Mouse (Mus musculus) liver, postnatal 0 days (tissue): ENCODE measurements around the gene Olfr1396. TPM values are rescaled to one million over a fixed set of nuclear protein-coding genes. Genes with fewer than 3 reads are reported as not detected.
"Not testable (repeated sequence)": the region's sequence is repeated elsewhere in the genome, so short reads cannot be mapped to it uniquely, and the experiment has no call there.

Experiments
- ATAC-seq: fragments of 200-750 bp; cut with Nextera tagmentation; 2 replicates; pipeline ENCODE4 v1.8.0; 2017; ENCODE audit warnings: mild to moderate bottlenecking, moderate library complexity
- DNase-seq: peaks from one replicate; pipeline ENCODE4 v3.0.0-alpha.2; 2016
- H3K27ac ChIP-seq: fragments of 300-500 bp; sonication (generic); 2 replicates; pipeline ENCODE4 v1.5.1; 2014; ENCODE audit warnings: antibody characterized with exemption, moderate library complexity, mild to moderate bottlenecking, low read depth
- H3K27me3 ChIP-seq: fragments of 300-500 bp; sonication (generic); 2 replicates; pipeline ENCODE4 v1.6.1; 2014; ENCODE audit warnings: low read length, control low read depth, mixed read lengths; ENCODE audit not compliant: insufficient read depth
- H3K36me3 ChIP-seq: fragments of 300-500 bp; sonication (generic); replicated peaks from 2 replicates; pipeline ENCODE4 v1.6.1; 2014; ENCODE audit warnings: mild to moderate bottlenecking, control low read depth, low read length, moderate library complexity, mixed read lengths; ENCODE audit not compliant: insufficient read depth
- H3K4me1 ChIP-seq: fragments of 300-500 bp; sonication (generic); 2 replicates; pipeline ENCODE4 v1.6.1; 2014; ENCODE audit warnings: antibody characterized with exemption, mild to moderate bottlenecking, control low read depth; ENCODE audit not compliant: insufficient read depth
- H3K4me2 ChIP-seq: fragments of 300-500 bp; sonication (generic); 2 replicates; pipeline ENCODE4 v1.6.1; 2014; ENCODE audit warnings: low read depth, mild to moderate bottlenecking, low read length, moderate library complexity, mixed read lengths
- H3K4me3 ChIP-seq: fragments of 300-500 bp; sonication (generic); 2 replicates; pipeline ENCODE4 v1.5.1; 2014; ENCODE audit warnings: low read depth, low read length
- H3K9ac ChIP-seq: fragments of 300-500 bp; sonication (generic); replicated peaks from 2 replicates; pipeline ENCODE4 v1.6.1; 2014; ENCODE audit warnings: mild to moderate bottlenecking, moderate library complexity
- H3K9me3 ChIP-seq: fragments of 300-500 bp; sonication (generic); 2 replicates; pipeline ENCODE4 v1.6.1; 2016; ENCODE audit warnings: mild to moderate bottlenecking, control low read depth, low read length, mixed read lengths
- CTCF ChIP-seq: sonication (generic); IDR thresholded peaks from 2 replicates; pipeline ENCODE4 v1.5.1; 2016; ENCODE audit warnings: antibody characterized with exemption, low read depth
- EP300 ChIP-seq: IDR thresholded peaks from 2 replicates; pipeline ENCODE4 v1.6.1; 2016; ENCODE audit warnings: antibody characterized with exemption, low read depth, mild to moderate bottlenecking
- WGBS: fragments of 180-500 bp; shearing (Covaris S2); extraction: QIAGEN DNeasy Blood & Tissue Kit; methylation state at CpG from one replicate; pipeline ENCODE4 v1.1.7; 2014; ENCODE audit not compliant: insufficient replicate concordance; 5-methylcytosine and 5-hydroxymethylcytosine counted together
- polyA plus RNA-seq: library from polyadenylated mRNA; unstranded; fragments of >200 nt; fragmentation: Nextera tagmentation; extraction: Ambion mirVana; gene quantifications from 2 replicates; pipeline ENCODE4 v1.2.1, GENCODE M21; 2015

The Olfr1396 gene
- polyA plus RNA-seq, 1 experiment from 2014 or later: not detected

DNA sequence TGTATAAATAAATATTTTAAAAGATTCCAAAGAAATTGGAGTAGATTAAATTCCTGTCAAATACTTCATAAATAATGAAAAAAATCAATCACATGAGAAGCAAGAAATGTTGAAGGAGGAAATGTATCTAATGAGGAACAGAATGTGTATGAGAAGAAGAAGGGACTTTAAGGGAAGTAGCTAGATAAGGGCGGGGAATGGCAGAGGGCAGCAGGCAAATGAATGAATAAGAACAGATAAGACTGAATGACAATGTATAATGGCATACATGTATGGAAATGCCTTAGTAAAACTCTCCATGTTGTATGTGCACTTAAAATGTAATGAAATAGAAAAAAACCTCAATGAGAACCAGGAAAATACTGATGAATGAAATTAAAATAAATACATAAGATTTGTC, 46.3 kb downstream of the Olfr1396 start:
- Histone ChIP-seq H3K4me2 (no peak overlapping the region), H3K9ac (no peak overlapping the region), H3K9me3 (no peaks in the 10 kb centered on the region), H3K36me3 (no peaks in the 10 kb centered on the region), H3K4me3 (no peak overlapping the region), H3K27me3 (no peaks in the 10 kb centered on the region), H3K4me1 (peaks cover 2% of the 10 kb centered on the region), H3K27ac (no peak overlapping the region)
- ATAC-seq: no peak
- WGBS: 56% methylated on average over 1 of the region's 1 CpGs
- TF ChIP-seq CTCF (no peak), EP300 (no peak)
- no peak for DNase-seq

- Histone ChIP-seq H3K27ac (peak within 1 kb of the TSS; percentile 60; the same call in 1 of the 2 replicates), H3K9ac (0 out of 2 replicates have a peak within 1 kb of the TSS, but pooled peaks have one; percentile 11), H3K4me2 (peak within 1 kb of the TSS; percentile 45)
- peak; percentile 21; the same call in 1 of the 2 replicates for ATAC-seq
- H3K9me3 ChIP-seq, H3K4me3 ChIP-seq, H3K27me3 ChIP-seq, H3K36me3 ChIP-seq, DNase-seq, H3K4me1 ChIP-seq: not testable (repeated sequence)
- WGBS: 47% methylated on average over 5 of the region's 5 CpGs
Measured at GRCm38 (mm10) chr11:49063713-49064469, 50.8 kb downstream of the Olfr1396 start, which contains the start of gene Tgtp2. Gene Tgtp2 (minus strand): TSS chr11:49064206.

DNA sequence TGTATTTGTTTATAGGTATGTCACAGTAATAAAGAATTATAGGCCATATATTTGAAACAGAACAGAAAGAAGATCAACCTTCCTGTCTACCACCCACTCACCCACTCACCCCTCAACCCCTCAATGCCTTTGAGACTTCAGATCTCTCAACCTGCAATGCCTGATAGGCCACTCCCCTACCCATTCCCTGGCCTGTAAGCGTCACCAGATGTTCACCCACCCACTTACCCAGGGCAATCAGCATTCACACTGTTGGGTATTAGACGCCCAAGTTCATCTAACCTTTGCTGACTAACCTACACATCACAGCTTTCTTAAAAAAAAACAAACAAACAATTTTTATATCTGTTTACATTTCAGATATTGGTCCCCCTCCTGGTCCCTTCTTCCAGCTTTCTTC, 52.8 kb downstream of the Olfr1396 start:
- not testable (repeated sequence) for H3K27ac ChIP-seq, H3K4me3 ChIP-seq, H3K9me3 ChIP-seq, H3K4me1 ChIP-seq, H3K9ac ChIP-seq, DNase-seq, H3K27me3 ChIP-seq, H3K36me3 ChIP-seq
- H3K4me2 ChIP-seq: peak overlapping the region; percentile 29; the same call in 1 of the 2 replicates
- 63% methylated on average over 1 of the region's 2 CpGs for WGBS
- ATAC-seq: peak; percentile 42; the same call in 1 of the 2 replicates

- H3K9ac ChIP-seq, H3K27ac ChIP-seq, DNase-seq, H3K27me3 ChIP-seq, H3K4me1 ChIP-seq, H3K4me3 ChIP-seq, H3K4me2 ChIP-seq, H3K9me3 ChIP-seq, ATAC-seq, H3K36me3 ChIP-seq: not testable (repeated sequence)
- WGBS: 17% methylated on average over 2 of the region's 3 CpGs
Measured at GRCm38 (mm10) chr11:49060061-49060460, 54.6 kb downstream of the Olfr1396 start.

Other genes with a start within 250 kb of the Olfr1396 start
- 42.7 and 44.1 TPM in 2 replicates for gene Irgm1, start 243.2 kb downstream of the Olfr1396 start, polyA plus RNA-seq
- 0.66 and 0.86 TPM in 2 replicates for gene Gm5431, start 212.7 kb downstream of the Olfr1396 start, polyA plus RNA-seq
- gene Psme2b, start 168.7 kb downstream of the Olfr1396 start, polyA plus RNA-seq: 4.2 and 4.5 TPM in 2 replicates
- 0.16 and 0.17 TPM in 2 replicates for gene Olfr56, start 136.0 kb downstream of the Olfr1396 start, polyA plus RNA-seq
- gene 9930111J21Rik1, start 135.5 kb downstream of the Olfr1396 start, polyA plus RNA-seq: 0.67 and 1.2 TPM in 2 replicates
- 0.05 TPM in 1 of 2 replicates, not detected in the other for gene Gm12185, start 122.6 kb downstream of the Olfr1396 start, polyA plus RNA-seq
- 36.5 and 38.9 TPM in 2 replicates for gene Tgtp1, start 120.7 kb downstream of the Olfr1396 start, polyA plus RNA-seq
- 1.2 and 1.4 TPM in 2 replicates for gene 9930111J21Rik2, start 63.6 kb downstream of the Olfr1396 start, polyA plus RNA-seq
- 5.1 and 7.1 TPM in 2 replicates for gene Tgtp2, start 50.7 kb downstream of the Olfr1396 start, polyA plus RNA-seq
- 29.7 and 29.8 TPM in 2 replicates for gene Ifi47, start 38.3 kb downstream of the Olfr1396 start, polyA plus RNA-seq
- not detected in 2 replicates for gene Olfr1395, start 27.4 kb upstream of the Olfr1396 start, polyA plus RNA-seq
- gene Olfr1394, start 39.5 kb upstream of the Olfr1396 start, polyA plus RNA-seq: not detected in 2 replicates
- gene Btnl9, start 72.3 kb upstream of the Olfr1396 start, polyA plus RNA-seq: 1.6 and 1.9 TPM in 2 replicates
- 8.6 and 8.8 TPM in 2 replicates for gene Zfp62, start 88.4 kb upstream of the Olfr1396 start, polyA plus RNA-seq
- 56.3 and 58.2 TPM in 2 replicates for gene Mgat1, start 129.3 kb upstream of the Olfr1396 start, polyA plus RNA-seq
- 0.05 and 0.07 TPM in 2 replicates for gene Olfr1393, start 163.4 kb upstream of the Olfr1396 start, polyA plus RNA-seq
- gene Olfr1392, start 170.4 kb upstream of the Olfr1396 start, polyA plus RNA-seq: not detected in 2 replicates
- not detected in 2 replicates for gene Olfr10, start 189.9 kb upstream of the Olfr1396 start, polyA plus RNA-seq
- gene Olfr1391, start 207.9 kb upstream of the Olfr1396 start, polyA plus RNA-seq: not detected in 2 replicates
- gene Olfr1390, start 220.3 kb upstream of the Olfr1396 start, polyA plus RNA-seq: not detected in 2 replicates